Comparison of ENCODE assay signal across 22 mouse cellular contexts in the genomic region with DNA sequence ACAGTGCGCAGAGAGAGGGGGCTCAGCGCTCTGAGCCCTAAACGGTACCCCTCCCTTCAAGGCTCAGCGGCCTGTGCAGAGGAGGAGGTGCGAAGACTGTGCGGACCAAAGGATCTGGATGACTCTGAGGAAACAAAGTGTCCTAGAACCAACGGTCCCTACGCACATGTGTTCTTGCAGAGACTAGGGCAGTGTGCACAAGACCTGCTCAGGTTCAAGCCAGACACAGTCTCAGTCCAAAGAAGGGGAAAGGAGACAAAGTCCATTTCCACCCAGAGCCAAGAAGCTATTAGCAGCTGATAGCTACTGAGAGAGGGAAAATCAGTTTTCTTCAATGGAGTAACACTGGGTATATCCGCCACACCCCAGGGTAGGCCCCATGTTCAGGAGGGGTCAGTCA.
A peak's percentile ranks its signal among the peaks of the same experiment; 100 is the strongest.
DNase-seq lines count a peak whose midpoint lies in the region; ATAC-seq and TF ChIP-seq lines count a peak whose summit lies in the region.
"Had no signal": no experiment of that assay in that cellular context is flagged by ENCODE, and none has a peak within 500 bp of the region (broad histone marks: within the 10 kb centered on the region; RNA-seq: fewer than 3 reads in every experiment).

No protein-coding gene starts in this region.

- no peak for TF ChIP-seq CTCF in cerebellum, adult 2 months (IDR thresholded peaks at IDR 0.05; ENCODE audit: borderline replicate concordance, insufficient read depth, low read depth, low read length)
- TF ChIP-seq CTCF in kidney, postnatal 0 days (IDR thresholded peaks at IDR 0.05; ENCODE audit: low read depth), result no peak
- no peak for TF ChIP-seq CTCF in E14TG2a.4 (conservative IDR thresholded peaks at IDR 0.05; ENCODE audit: low read length)

- H3K27me3 ChIP-seq in cerebellum, adult 2 months (ENCODE audit: control insufficient read depth, insufficient read depth, low read length), result no peaks in the 10 kb centered on the region
- no peaks in the 10 kb centered on the region for H3K27me3 ChIP-seq in kidney, postnatal 0 days (ENCODE audit: insufficient read depth, low read length)
- no peaks in the 10 kb centered on the region for H3K27me3 ChIP-seq in E14TG2a.4 (ENCODE audit: insufficient read depth, low read length)
- H3K27me3 ChIP-seq in stomach, embryonic 16.5 days (ENCODE audit: control insufficient read depth, insufficient read depth, low read length), result no peaks in the 10 kb centered on the region
- H3K27me3 ChIP-seq: heart, embryonic 13.5 days; liver, embryonic 13.5 days; neural tube, embryonic 13.5 days had no signal

- H3K9ac ChIP-seq in kidney, postnatal 0 days (ENCODE audit: low read depth, low read length), result no peak overlapping the region
- no peak overlapping the region for H3K9ac ChIP-seq in stomach, embryonic 16.5 days (ENCODE audit: low read length)
- H3K9ac ChIP-seq: forebrain, postnatal 0 days; heart, embryonic 13.5 days; liver, embryonic 13.5 days; neural tube, embryonic 13.5 days had no signal

- no peak overlapping the region for H3K27ac ChIP-seq in cerebellum, adult 2 months (ENCODE audit: insufficient read depth, low read length)
- H3K27ac ChIP-seq in kidney, postnatal 0 days, result no peak overlapping the region
- H3K27ac ChIP-seq in stomach, embryonic 16.5 days (ENCODE audit: low read length), result peak overlapping the region; percentile 42
- H3K27ac ChIP-seq: heart, embryonic 13.5 days; hindbrain, postnatal 0 days; liver, embryonic 13.5 days; neural tube, embryonic 13.5 days had no signal

- no peaks in the 10 kb centered on the region for H3K9me3 ChIP-seq in kidney, postnatal 0 days (replicated peaks; ENCODE audit: low read length)
- no peaks in the 10 kb centered on the region for H3K9me3 ChIP-seq in E14TG2a.4 (ENCODE audit: low read length)
- H3K9me3 ChIP-seq in stomach, embryonic 16.5 days (replicated peaks; ENCODE audit: control insufficient read depth, low read length), result no peaks in the 10 kb centered on the region
- H3K9me3 ChIP-seq: heart, embryonic 13.5 days; liver, embryonic 13.5 days; neural tube, embryonic 13.5 days had no signal

- no peak overlapping the region for H3K4me3 ChIP-seq in cerebellum, adult 2 months (replicated peaks; ENCODE audit: insufficient read depth, low read depth, low read length)
- H3K4me3 ChIP-seq in kidney, postnatal 0 days (replicated peaks; ENCODE audit: low read depth, low read length), result no peak overlapping the region
- 0 out of 2 replicates have a peak overlapping the region, but pooled peaks have one; percentile 17 for H3K4me3 ChIP-seq in E14TG2a.4 (replicated peaks; ENCODE audit: low read length)
- no peak overlapping the region for H3K4me3 ChIP-seq in stomach, embryonic 16.5 days (replicated peaks; ENCODE audit: low read length)
- H3K4me3 ChIP-seq: heart, embryonic 13.5 days; liver, embryonic 13.5 days; myocyte; neural tube, embryonic 13.5 days had no signal

- WGBS in cerebellum, adult 2 months, result 88% methylated on average over 9 of the region's 9 CpGs
- WGBS in kidney, postnatal 0 days, result 85% methylated on average over 9 of the region's 9 CpGs
- 90% methylated on average over 9 of the region's 9 CpGs for WGBS in stomach, embryonic 16.5 days

- DNase-seq in cerebellum, adult 2 months, result no peak
- DNase-seq in kidney, postnatal 0 days (ENCODE audit: low spot score), result no peak
- DNase-seq in kidney, postnatal 25 days, result no peak
- no peak for DNase-seq in thymus, postnatal 36 days
- DNase-seq: adrenal gland, postnatal 14 days; cerebellum, adult 9-10 months; forebrain, postnatal 0 days; gastrocnemius, postnatal 25 days; heart, adult 18-20 months; heart, postnatal 14 days; liver, embryonic 13.5 days; lung, adult 2 months; lung, postnatal 14 days; midbrain, embryonic 14.5 days; thymus, postnatal 14 days had no signal

- no peaks in the 10 kb centered on the region for H3K36me3 ChIP-seq in kidney, postnatal 0 days (ENCODE audit: insufficient read depth, low read length)
- H3K36me3 ChIP-seq in E14TG2a.4 (ENCODE audit: insufficient read depth, low read length), result no peaks in the 10 kb centered on the region
- H3K36me3 ChIP-seq in stomach, embryonic 16.5 days (ENCODE audit: control insufficient read depth, insufficient read depth, low read length), result no peaks in the 10 kb centered on the region
- H3K36me3 ChIP-seq: heart, embryonic 13.5 days; liver, embryonic 13.5 days; neural tube, embryonic 13.5 days had no signal

- H3K4me2 ChIP-seq in kidney, postnatal 0 days (ENCODE audit: low read length), result no peak overlapping the region
- no peak overlapping the region for H3K4me2 ChIP-seq in stomach, embryonic 16.5 days (ENCODE audit: low read depth, low read length)
- H3K4me2 ChIP-seq: heart, embryonic 13.5 days; liver, embryonic 13.5 days; neural tube, embryonic 13.5 days had no signal

- ATAC-seq in cerebellum, adult (ENCODE audit: insufficient number of reproducible peaks, low FRiP score, low TSS enrichment), result peak; percentile 20; the same call in 1 of the 2 replicates
- ATAC-seq in kidney, postnatal 0 days (replicated peaks; ENCODE audit: low FRiP score, low read depth), result peak; percentile 40; the same call in 1 of the 2 replicates
- peak; percentile 34; the same call in 1 of the 2 replicates for ATAC-seq in stomach, embryonic 16.5 days (ENCODE audit: insufficient read depth, low FRiP score)
- ATAC-seq: forebrain, postnatal 0 days; hindbrain, postnatal 0 days had no signal

- TF ChIP-seq POLR2A in cerebellum, adult 2 months (IDR thresholded peaks at IDR 0.05; ENCODE audit: borderline replicate concordance, insufficient read depth, low read length), result no peak

- H3K4me1 ChIP-seq in cerebellum, adult 2 months (ENCODE audit: control insufficient read depth, insufficient read depth, low read length), result no peaks in the 10 kb centered on the region
- H3K4me1 ChIP-seq in kidney, postnatal 0 days (replicated peaks; ENCODE audit: insufficient read depth, low read length), result no peaks in the 10 kb centered on the region
- H3K4me1 ChIP-seq in E14TG2a.4 (replicated peaks; ENCODE audit: low read depth, low read length), result peaks cover 90% of the 10 kb centered on the region
- peaks cover 4% of the 10 kb centered on the region; the same call in 1 of the 2 replicates for H3K4me1 ChIP-seq in stomach, embryonic 16.5 days (ENCODE audit: control insufficient read depth, insufficient read depth, low read length)
- H3K4me1 ChIP-seq: liver, embryonic 13.5 days; neural tube, embryonic 13.5 days had no signal
